Mouse (Mus musculus) frontal cortex, postnatal 10 days (tissue): Measurements from ENCODE around the gene Baiap2.

Experiments
- DNase-seq, 2 experiments: peaks; one replicate each; pipeline ENCODE4 v3.0.0; 2022; ENCODE audit warnings: low spot score in 2 of 2, mixed read lengths in 1 of 2

Gene Baiap2

DNA sequence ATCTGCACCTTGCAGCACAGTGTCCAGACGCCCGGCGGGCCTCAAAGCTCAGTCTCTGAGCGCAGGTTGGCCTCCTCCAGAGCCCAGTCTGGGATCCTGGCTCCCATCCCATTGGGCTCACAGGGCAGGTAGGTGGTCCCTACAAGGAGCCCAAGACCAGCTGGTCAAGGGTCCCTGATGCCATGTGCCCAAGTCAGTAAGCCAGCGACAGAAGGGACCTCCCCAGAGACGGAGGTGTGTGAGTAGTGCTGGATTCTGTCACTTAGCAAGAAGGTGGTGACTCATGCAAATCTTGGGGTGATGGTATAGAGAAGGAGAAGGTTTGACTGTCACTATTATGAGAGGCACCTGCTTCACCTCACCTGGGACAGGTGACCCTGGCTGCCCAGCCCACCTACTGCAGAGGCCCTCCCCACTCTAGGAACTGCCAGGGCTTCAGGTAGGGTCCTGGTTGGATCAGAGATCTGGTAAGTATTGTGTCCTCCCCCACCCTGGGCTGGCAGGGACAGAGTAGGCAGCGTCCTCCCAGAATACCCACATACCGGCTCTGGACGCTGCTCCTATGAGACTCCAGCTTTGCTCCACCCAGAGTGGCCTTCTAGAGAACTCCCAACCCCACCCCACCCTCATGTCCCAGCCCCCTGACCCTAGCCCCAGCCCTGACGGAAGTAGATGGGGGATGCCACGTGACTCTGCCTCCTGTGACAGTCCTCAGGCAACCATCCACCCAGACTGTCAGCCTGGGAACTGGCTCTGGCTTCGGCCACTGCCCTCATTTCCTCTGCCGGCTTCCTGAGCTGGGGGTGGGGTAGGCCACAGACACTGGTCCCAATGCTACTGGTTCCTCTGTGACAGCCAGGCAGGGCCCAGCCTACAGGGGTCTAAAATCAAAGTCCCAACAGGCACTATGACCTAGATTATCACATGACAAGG is 98.9 kb downstream of the Baiap2 start:
- DNase-seq, result peak in 1 of 2 experiments; percentile 68

DNA sequence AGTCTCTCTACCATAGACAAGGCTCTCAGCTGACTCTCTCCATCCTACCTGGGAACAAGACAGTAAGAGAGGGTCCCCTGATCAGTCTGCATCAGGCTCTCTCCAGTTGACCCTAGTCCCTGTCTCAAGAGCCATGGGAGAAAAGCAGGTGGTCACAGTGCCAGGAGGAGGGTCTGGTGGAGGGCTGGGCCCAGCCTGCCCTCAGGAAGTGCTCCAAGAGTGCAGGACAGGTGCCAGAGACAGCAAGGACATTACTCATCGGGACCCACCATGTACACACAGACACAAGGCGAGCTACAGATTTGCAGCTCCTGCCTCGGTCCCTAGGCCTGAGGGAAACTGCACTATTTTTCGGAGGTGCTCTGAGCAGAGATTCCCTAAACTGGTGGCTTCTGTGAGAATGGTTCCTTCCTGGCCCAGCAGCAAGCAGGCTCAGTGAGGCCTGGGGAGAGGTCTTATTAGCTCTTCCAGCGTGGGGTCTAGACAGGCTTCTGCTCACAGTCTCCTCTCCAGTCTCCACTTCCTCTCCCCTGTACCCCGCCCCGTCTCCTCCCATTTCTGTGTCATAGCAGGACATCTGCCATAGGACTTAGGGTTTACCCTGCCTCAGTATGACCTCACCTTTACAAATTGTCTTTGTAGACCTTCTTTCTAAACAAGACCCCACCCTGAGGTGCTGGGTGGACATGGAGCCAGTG is 99.7 kb downstream of the Baiap2 start:
- DNase-seq, result no peak

DNA sequence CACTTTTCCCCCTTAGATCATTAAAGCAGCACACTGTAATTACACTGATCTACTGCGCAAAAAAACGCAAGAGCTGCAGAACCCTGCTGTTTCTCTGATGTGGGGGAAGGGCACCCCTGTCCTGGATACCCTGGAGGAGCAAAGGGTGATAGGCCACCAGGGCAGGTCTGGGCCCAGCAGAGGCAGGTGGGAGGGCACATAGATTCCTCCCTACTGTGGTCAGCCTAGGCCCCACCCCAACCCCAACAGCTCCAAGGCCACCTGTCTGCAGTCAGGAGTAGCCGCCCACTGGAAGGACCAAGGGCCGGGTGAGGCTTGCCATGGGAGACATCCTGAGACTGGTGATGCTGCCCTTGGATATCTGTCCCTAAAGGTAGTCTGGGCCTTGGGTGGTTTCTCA is 102.8 kb downstream of the Baiap2 start:
- DNase-seq, result no peak

- no peak for DNase-seq
These were observed 103.4 kb downstream of the Baiap2 start for GRCm38 (mm10) chr11:120045839-120046552.

DNA sequence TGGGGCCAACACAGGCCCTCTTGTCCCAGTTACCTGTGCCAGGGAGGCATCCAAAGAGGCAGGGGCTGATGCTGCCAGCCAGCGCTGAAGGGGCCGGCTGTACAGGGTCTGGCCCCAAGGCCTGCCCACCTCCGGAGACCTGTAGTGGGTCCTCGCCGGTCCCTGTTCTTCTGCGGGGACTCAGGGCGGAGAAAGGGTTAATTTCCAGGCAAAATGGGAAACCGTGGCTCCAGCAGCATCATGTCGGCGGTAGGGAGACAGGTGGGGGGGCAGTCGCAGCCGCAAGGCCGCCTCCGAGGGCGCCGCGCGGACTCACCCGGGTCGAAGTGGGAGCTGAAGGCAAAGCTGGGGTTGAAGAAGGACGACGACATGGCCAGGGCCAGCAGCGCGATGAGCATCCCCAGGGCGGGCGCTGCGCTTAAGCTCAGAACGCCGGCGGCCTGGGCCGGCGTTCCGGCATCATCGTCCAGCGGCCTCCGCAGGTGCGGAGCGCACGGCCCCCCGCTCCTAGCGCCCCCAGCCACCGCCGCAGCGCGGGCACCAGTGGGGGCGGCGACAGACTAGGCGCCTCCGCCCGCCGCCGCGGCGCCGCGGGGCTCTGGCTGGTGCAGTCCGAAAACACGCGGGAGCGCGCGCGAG is 104.1 kb downstream of the Baiap2 start, which contains the start of gene Aatk:
Gene Aatk, minus strand, starts transcription at position 615 of the 639 bp plus-strand sequence.
- no peak for DNase-seq

DNA sequence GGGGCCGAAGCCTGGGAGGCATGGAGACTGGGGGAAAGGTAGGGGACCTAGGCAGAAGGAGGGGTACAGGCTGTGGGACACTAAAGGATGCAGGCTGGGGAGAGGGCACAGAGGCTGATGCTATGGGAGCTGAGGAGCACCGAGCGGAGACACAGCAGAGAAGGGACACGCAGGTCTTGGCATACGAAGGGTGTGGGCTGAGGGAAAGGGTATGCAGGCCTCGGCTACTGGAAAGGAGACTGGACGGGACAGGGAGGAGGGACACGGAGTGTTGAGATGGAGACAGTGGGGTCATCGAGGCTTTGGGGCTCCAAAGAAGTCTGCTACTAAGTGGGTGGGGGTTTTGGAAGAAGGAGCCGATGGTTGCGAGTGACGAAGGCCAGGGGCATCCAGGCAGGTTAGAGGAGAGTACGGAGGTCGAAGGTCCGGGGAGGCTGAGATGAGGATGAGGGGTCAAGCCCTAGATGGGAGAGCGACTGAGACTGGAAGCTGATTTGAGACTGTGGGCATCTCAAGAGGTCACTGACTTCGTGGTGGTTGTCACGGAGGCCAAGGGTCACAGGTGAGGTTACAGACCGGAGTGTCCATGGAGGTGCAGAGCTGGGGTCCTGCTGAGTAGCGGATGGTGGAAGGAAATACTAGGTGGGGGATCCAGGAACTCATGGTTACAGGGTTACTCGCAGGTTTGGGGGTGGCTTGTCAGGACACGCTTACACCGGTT is 105.1 kb downstream of the Baiap2 start:
- DNase-seq, result no peak

- peak in 1 of 2 experiments; percentile 52 for DNase-seq
These were observed 105.6 kb downstream of the Baiap2 start for GRCm38 (mm10) chr11:120048252-120048556.

- DNase-seq, result no peak
These were observed 106.5 kb downstream of the Baiap2 start for GRCm38 (mm10) chr11:120049067-120049466.

GRCm38 (mm10) chr11:120051124-120051811 is 108.7 kb downstream of the Baiap2 start:
- DNase-seq, result no peak

GRCm38 (mm10) chr11:120052274-120052673 is 109.7 kb downstream of the Baiap2 start:
- DNase-seq, result no peak

- no peak for DNase-seq
These were observed 111.3 kb downstream of the Baiap2 start for GRCm38 (mm10) chr11:120053846-120054245.

DNA sequence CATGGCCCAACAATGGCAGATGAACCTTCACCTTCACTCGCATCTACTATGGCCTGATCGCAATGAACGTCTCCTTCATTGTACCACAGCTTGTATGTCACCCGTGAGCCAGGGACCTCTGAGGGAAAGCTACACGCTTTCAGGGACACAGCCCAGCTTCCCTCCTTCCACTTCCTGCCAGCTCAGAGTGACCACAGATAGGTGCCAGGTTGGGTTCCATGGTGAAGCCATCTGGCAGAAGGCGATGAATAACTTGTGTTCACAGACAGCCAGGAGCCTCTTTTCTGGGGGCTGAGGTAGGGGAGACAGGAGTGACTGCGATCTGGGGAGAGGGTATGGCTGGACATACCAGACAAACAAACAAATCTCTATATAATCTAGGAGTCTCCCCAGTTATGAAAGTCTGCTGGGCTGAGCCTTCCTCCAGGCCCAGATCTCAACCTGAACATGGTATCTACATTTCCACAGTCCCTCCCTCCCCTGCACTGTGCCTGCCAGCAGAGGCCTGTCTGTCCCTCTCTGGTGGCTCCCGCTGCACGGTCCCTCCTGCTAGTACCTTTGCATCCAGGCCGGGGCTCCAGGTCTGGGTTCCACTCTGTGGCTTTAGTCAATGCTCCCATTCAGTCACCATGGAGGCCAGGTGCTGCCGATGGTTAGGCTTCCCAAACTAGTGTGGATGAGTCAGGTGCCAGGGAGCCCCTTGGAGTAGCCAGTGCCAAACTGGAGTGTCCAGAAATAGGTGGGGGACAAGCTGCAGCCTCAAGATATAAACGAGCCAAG is 113.6 kb downstream of the Baiap2 start:
- DNase-seq, result no peak
